Mouse (Mus musculus) testis, adult 2 months (tissue): Measurements from ENCODE around the gene Nav1.

Source experiments
- CTCF ChIP-seq: fragments of 200-500 bp; IDR thresholded peaks from 2 replicates; pipeline ENCODE4 v1.5.1; 2012; ENCODE audit warnings: low read depth, mild to moderate bottlenecking, inconsistent platforms, low read length, moderate library complexity; ENCODE audit not compliant: control insufficient read depth, insufficient read depth, insufficient replicate concordance
- POLR2A ChIP-seq: fragments of 200-500 bp; IDR thresholded peaks from 2 replicates; pipeline ENCODE4 v1.6.1; 2012; ENCODE audit warnings: low read depth, mild to moderate bottlenecking, inconsistent platforms, low read length, moderate library complexity; ENCODE audit not compliant: control insufficient read depth

DNA sequence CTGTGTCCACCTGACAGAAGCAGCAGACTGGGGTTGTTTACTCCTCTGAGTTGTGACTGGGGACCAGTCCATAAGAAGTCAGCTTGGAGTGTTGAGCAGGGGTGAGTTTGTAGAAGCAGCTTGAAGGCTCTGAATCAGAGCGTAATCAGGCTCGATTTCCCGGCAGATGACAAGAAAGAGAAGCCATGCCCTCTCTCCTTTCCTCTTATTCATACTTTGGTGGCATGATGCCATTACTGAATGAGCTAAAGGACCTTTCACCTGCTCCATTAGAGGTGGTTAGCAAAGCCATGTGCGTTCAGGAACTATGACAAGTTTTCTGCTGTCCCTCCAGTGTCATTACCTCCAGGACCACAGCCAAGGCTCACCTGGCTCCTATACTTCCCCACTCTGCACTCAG, 2.5 kb upstream of the Nav1 start:
- TF ChIP-seq CTCF: no peak
- TF ChIP-seq POLR2A: no peak
